Mouse (Mus musculus) E14TG2a.4 (cell line): ENCODE data around the gene Gprc5c.

Experiments
- H3K27me3 ChIP-seq: 2 replicates; pipeline ENCODE4 v1.6.1; 2014; ENCODE audit warnings: low read length, control low read depth; ENCODE audit not compliant: insufficient read depth
- H3K36me3 ChIP-seq: 2 replicates; pipeline ENCODE4 v1.6.1; 2014; ENCODE audit warnings: low read length, control low read depth; ENCODE audit not compliant: insufficient read depth
- H3K4me1 ChIP-seq: replicated peaks from 2 replicates; pipeline ENCODE4 v1.6.1; 2014; ENCODE audit warnings: low read depth, low read length, control low read depth
- H3K4me3 ChIP-seq: replicated peaks from 2 replicates; pipeline ENCODE4 v1.5.1; 2014; ENCODE audit warnings: mild to moderate bottlenecking, low read length
- H3K9me3 ChIP-seq: 2 replicates; pipeline ENCODE4 v1.6.1; 2014; ENCODE audit warnings: low read length, control low read depth
- CTCF ChIP-seq: conservative IDR thresholded peaks from 2 replicates; pipeline ENCODE4 v1.5.1; 2014; ENCODE audit warnings: low read length
- NANOG ChIP-seq: IDR thresholded peaks from 2 replicates; pipeline ENCODE4 v1.6.1; 2014; ENCODE audit warnings: borderline replicate concordance, low read length, mixed read lengths
- POU5F1 ChIP-seq: IDR thresholded peaks from 2 replicates; pipeline ENCODE4 v1.6.1; 2014; ENCODE audit warnings: low read length, borderline replicate concordance

Gene Gprc5c

GRCm38 (mm10) chr11:114823199-114823725 lies 27.7 kb upstream of the Gprc5c start:
- H3K27me3 ChIP-seq, result peaks cover 28% of the 10 kb centered on the region
- H3K4me1 ChIP-seq, result peaks cover 63% of the 10 kb centered on the region
- TF ChIP-seq POU5F1 (no peak), NANOG (no peak; the same call in 1 of the 2 replicates), CTCF (no peak)
- no peaks in the 10 kb centered on the region for H3K9me3 ChIP-seq
- peak overlapping the region; percentile 41 for H3K4me3 ChIP-seq
- no peaks in the 10 kb centered on the region for H3K36me3 ChIP-seq

DNA sequence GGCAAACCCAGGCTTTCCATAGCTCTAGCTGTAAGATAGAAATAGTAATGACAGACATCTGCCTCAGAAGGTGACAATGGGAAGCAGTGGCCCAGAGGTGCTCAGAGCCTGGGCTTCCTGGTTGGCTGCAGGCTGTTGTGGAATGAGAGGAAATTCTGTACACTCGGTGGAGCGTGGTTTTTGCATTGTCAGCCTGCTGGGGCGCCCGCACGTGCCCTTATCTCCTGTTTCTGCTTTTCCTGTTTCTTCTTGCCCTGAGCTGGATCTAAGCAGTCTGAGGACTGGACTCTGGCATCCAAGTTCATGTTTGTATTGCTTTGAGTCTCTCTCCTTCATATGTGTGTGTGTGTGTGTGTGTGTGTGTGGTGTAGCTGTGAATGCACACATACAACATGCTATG lies 24.3 kb upstream of the Gprc5c start:
- no peaks in the 10 kb centered on the region for H3K36me3 ChIP-seq
- H3K27me3 ChIP-seq, result peaks cover 21% of the 10 kb centered on the region
- H3K4me3 ChIP-seq, result no peak overlapping the region
- TF ChIP-seq CTCF, result no peak
- no peak for TF ChIP-seq NANOG
- TF ChIP-seq POU5F1, result no peak
- peaks cover 55% of the 10 kb centered on the region for H3K4me1 ChIP-seq
- no peaks in the 10 kb centered on the region for H3K9me3 ChIP-seq

DNA sequence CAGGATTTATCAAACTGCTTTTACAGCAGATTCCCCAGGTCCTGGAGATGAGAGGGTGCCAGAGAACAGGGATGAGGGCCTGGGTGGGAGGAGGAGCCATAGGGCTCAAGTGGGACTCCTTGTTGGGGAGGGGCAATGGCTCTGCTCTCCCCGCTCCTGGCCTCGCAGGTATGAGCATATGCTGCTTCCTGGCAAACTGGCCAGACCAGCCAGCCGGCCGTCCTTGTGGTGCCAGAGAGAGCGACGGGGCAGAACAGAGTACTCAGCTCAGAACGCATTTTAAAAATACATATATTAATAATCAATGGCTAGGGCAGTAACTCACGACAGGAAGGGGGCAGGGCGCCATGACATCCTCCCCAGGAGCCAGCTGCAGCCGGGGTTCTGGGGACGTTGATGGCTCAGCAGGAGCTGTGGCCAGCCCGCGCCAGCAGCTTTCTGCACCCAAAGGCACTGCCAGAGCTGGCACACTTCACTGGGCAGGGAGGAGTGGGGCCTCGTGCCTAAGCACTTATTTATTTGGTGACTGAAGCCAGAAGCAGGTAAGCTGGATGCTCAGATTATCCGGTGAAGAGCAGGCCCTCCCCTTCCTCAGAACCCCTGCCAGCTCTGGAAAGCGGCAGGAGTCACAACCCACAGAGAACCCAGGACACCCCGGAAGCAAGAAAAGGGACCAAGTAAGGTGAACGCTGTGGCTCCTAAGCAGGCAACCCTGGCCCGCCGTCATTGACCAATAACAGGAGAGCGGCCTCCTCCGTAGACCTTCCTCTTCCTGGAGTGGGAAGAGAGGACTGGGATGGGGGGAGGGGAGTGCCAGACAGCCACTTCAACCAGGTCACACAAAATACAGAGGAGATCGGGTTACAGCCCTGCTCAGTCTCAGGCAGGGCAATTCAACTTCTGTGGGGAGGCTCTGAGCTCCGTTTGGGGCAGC lies 21.2 kb upstream of the Gprc5c start:
- Histone ChIP-seq H3K27me3 (peaks cover 5% of the 10 kb centered on the region), H3K4me3 (peak overlapping the region; percentile 81), H3K9me3 (no peaks in the 10 kb centered on the region), H3K4me1 (peaks cover 47% of the 10 kb centered on the region), H3K36me3 (no peaks in the 10 kb centered on the region)
- no peak for TF ChIP-seq NANOG
- TF ChIP-seq POU5F1, result no peak
- no peak for TF ChIP-seq CTCF

DNA sequence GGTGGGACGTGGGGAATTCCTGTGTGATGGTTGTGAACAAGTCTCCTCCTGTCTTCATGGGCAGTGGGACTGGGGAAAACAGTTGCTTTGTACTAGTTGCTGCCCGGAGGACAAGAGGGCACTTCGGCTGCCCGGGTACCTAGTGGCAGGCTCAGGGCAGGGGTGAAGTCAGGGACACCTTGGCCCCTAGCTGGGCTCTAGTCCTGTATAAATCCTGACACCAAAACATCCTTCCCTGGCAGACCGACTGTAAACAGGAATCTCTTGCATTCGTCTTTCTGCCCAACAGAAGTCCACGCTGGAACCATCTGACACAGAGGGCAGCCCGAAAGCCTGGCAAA lies 20.5 kb upstream of the Gprc5c start:
- Histone ChIP-seq H3K27me3 (peaks cover 2% of the 10 kb centered on the region), H3K36me3 (no peaks in the 10 kb centered on the region), H3K4me3 (peak overlapping the region; percentile 81), H3K9me3 (no peaks in the 10 kb centered on the region), H3K4me1 (peaks cover 49% of the 10 kb centered on the region)
- no peak for TF ChIP-seq NANOG
- no peak for TF ChIP-seq CTCF
- TF ChIP-seq POU5F1, result no peak

- H3K9me3 ChIP-seq, result peaks cover 5% of the 10 kb centered on the region; the same call in 1 of the 2 replicates
Measured at GRCm38 (mm10) chr11:114833166-114833565, 17.8 kb upstream of the Gprc5c start.

DNA sequence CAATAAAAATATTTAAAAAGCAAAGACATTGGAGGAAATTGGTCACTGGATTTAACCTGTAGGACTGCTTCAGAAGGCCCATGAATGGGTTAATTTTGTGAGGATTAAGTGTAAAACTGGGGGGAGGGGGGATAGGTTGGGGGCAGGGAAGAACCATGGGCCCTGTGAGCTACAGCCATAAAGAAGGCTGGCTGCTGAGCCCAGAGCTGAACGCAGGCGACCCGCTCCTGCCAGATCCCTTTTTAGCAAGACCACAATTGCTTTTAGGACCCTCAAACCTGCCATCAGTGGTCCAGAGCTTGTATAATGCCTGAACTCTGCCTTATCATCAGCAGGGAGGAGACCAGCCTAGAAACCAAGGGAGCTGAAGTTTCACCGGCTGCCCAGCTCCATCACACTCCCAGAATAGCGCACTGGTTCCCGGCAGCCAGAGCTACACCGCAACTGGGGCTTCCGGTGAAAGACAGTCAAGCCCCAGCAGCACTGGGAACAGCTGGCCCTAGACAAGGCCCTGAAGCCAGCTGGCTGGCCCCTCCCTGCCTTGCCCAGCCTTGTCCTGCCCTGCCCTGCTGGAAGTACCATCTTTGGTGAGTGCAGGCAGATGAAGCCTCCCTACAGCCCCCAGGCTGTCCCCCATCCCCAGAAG lies 7.0 kb upstream of the Gprc5c start:
- Histone ChIP-seq H3K36me3 (no peaks in the 10 kb centered on the region), H3K4me3 (peak overlapping the region; percentile 60), H3K27me3 (peaks cover 17% of the 10 kb centered on the region), H3K4me1 (peaks cover 38% of the 10 kb centered on the region), H3K9me3 (peaks cover 21% of the 10 kb centered on the region)
- no peak for TF ChIP-seq CTCF
- TF ChIP-seq POU5F1, result no peak
- TF ChIP-seq NANOG, result no peak

More at GRCm38 (mm10) chr11:114833166-114833565, 17.8 kb upstream of the Gprc5c start:
- H3K27me3 ChIP-seq, result no peaks in the 10 kb centered on the region
- TF ChIP-seq CTCF (no peak), NANOG (no peak), POU5F1 (no peak)
- H3K4me3 ChIP-seq, result no peak overlapping the region
- peaks cover 58% of the 10 kb centered on the region for H3K4me1 ChIP-seq
- H3K36me3 ChIP-seq, result no peaks in the 10 kb centered on the region

- H3K4me3 ChIP-seq, result peak overlapping the region; percentile 60
- no peaks in the 10 kb centered on the region for H3K36me3 ChIP-seq
- H3K27me3 ChIP-seq, result peaks cover 24% of the 10 kb centered on the region
- H3K4me1 ChIP-seq, result peaks cover 43% of the 10 kb centered on the region
- H3K9me3 ChIP-seq, result peaks cover 20% of the 10 kb centered on the region
- TF ChIP-seq CTCF (no peak), POU5F1 (no peak), NANOG (no peak)
Measured at GRCm38 (mm10) chr11:114844464-114845220, 6.3 kb upstream of the Gprc5c start.

GRCm38 (mm10) chr11:114846336-114846735 lies 4.6 kb upstream of the Gprc5c start:
- TF ChIP-seq CTCF, result no peak
- no peak for TF ChIP-seq NANOG
- TF ChIP-seq POU5F1, result no peak
- peaks cover 7% of the 10 kb centered on the region for H3K9me3 ChIP-seq
- no peak overlapping the region; the same call in 1 of the 2 replicates for H3K4me3 ChIP-seq
- H3K4me1 ChIP-seq, result peaks cover 56% of the 10 kb centered on the region
- H3K36me3 ChIP-seq, result no peaks in the 10 kb centered on the region
- H3K27me3 ChIP-seq, result peaks cover 39% of the 10 kb centered on the region
